Mouse (Mus musculus) cerebellum, adult 8-10 months (tissue): ENCODE data around the gene Ung.

ENCODE experiments used
- DNase-seq: peaks from one replicate; pipeline ENCODE4 v3.0.0; 2022

The Ung gene

DNA sequence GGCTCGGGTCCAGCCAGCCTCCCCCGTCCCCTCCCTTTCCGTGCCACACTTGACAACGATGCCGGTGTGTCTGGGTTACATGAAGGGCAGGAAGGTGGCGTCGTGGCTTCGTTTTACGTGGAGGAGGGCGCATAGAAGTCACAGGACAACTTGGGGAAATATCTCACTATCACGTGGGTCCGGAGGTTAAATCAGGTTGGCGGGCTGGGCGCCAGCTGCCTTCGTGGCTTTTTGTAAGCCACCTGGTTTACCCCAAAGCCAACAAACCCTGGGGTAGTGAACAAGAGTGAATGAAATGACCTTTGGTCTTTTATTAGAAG, 1.3 kb downstream of the Ung start:
- DNase-seq, result no peak

- DNase-seq, result no peak
Measured at GRCm38 (mm10) chr5:114132841-114133240, 2.7 kb downstream of the Ung start.

- peak; percentile 37 for DNase-seq
Measured at GRCm38 (mm10) chr5:114134091-114134534, 3.9 kb downstream of the Ung start.

DNA sequence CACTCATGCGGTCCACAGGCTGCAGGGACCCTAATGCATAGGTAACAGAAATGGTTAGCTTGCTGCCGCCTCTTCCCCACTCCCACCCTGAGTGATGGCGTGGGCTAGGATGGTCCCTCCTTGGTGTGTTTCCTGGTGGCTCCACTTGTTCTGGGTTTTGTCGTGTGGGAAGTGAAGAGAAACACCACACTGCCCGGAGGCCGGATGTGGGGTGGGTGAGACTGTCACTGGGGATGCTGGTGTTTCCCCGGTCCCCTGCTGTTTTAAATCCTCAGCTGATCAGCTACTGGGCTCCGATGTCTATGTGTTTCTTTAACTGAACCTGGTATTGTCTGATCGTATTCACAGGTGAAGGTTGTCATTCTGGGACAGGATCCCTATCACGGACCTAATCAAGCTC, 5.3 kb downstream of the Ung start:
- DNase-seq, result no peak

DNA sequence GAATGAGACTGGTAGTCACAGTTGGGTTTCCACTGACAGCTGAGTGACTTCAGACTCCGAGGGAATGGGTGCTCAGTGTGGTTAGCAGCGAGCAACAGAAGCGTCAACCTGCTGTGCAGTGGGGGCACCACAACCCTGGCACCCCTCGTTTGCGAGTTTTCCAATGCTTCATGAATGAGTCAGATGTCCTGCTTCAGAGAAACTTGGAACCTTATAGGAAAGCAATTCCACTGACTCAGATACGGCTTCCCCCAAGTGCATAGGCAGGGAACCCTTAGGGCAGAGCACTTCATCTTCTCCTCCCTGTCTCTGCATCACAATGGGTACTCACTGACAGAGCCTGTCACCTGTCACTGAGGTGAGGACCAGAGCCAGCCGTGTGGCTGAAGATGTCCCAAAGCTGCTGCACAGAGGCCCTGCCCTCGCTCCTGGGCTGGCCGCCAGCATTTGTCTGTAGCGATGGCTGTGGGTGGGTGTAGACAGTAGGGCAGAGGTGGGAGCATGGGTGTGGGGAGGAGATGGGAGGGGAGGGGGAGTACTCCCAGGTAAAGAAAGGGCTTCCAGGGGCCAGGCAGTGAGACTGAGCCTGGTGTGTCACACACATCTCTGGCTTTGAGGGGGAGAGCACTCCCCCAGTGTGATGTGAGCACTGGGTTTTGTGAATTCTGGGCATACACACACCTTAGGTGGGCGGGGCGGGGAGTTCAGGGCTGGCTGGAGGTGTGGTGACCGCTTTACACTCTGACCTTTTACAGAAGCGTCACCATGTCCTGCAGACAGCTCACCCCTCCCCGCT, 7.5 kb downstream of the Ung start:
- DNase-seq, result no peak

GRCm38 (mm10) chr5:114138277-114139164, 8.3 kb downstream of the Ung start:
- no peak for DNase-seq

DNA sequence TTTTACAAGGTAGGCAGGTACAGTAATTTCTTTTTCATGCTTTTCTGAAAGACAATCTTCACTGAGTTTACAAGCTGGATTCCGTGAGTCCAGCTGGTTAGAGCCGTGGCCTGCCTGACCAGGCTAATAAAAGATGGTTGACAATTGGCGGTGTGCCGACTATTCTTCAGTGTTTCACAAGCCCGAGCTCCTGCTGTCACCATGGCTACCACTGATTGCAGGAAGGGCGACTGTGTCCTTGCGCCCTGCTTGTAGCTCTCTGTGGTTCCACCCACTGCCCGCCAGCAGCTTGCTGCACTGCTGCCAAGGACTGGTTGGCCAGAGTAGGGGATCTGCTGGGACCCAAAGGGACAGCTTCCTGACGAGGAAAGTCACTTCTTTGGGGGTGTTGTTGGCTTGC, 9.0 kb downstream of the Ung start:
- peak; percentile 31 for DNase-seq

GRCm38 (mm10) chr5:114146028-114146888, 16.1 kb downstream of the Ung start, which contains the start of gene Acacb:
TSS of gene Acacb (plus strand) at chr5:114146535.
- DNase-seq, result no peak

DNA sequence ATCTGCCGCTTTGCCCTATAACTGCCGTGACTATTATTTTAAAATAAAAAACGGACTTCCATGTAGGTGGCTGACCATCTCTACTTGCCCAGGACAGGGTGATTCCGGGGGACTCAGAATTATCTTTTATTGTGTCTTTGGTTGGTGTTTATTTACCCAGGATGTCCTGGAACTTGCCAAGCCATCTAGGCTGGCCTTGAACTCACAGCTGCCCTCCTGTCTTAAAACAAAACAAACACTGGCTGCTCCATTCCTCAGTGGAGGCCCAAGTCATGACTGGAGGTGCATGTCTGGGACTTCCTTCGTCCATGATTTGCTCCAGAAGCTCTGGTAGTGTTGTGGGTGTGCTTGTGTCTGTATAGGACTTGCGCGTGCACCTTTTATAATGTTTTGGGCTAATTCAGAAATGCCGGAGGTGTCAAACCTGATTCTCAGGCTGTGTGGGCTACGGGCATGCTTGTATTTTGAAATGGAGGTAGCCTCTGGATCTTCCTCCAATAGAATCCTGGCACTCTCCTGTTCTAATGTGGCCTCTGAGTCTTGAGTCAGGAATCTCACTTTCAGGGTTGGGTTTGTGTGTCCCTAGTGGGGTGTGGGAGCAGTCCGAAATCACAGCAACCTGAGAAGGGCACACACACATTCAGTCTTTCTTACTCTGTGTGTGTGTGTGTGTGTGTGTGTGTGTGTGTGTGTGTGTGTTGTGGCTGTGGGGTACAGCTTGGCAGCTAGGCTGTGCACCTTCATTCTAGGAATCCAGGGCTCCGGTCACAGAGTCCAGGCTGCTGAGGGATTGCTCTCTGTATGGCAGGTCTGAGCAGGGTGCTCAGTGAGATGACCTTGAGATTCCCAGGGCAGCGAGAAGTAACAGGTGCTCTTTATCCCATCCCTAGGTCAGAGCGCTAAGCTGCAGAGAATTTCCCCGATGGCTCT, 17.1 kb downstream of the Ung start:
- DNase-seq, result no peak

DNA sequence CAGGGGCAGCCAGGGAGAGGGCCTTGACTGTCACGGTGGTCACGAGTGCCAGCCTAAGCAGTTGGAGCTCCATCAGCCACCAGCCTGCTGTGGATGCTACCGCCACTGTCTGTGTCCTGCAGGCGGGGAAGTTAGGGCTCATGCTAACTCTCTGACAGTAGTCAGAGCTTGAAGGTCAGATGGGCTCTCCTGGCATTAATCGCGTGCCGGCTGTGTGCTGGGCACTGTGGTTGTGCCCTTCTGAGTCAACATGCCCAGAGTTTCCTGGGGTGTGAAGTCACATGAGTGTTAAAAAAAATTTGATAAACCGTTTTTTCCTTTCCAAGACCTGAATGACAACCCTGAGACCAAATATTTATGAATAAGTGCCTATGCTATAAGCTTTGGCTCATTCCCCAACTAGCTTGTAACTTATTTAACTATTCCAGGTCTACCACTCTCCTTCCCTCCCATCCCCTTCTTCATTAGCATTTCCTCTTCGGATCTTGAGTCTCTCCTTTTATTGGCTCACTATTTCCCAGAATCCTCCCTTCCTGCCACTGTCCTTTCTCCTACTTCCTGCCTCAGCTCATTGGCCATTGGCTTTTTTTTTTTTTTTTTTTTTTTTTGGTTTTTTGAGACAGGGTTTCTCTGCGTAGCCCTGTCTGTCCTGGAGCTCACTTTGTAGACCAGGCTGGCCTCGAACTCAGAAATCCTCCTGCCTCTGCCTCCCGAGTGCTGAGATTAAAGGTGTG, 22.3 kb downstream of the Ung start:
- no peak for DNase-seq

DNA sequence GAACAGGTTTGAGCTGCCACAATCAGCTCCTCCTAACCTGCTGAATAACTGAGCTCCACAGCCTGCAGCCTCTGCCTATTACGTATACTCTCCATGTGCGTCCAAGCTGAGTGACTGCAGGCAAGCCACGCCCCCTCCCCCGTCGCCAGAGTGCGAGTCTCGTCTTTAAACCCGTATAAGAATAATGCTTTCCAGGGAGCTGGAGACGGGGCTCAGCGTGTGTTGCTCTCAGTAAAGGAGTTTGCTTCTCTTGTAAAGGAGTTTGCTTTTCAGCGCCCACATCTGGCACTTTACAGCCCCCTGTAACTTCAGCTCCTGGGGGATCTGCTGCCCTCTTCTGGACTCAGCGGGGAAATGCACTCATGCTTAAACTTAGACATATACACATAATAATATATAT, 23.3 kb downstream of the Ung start:
- no peak for DNase-seq

DNA sequence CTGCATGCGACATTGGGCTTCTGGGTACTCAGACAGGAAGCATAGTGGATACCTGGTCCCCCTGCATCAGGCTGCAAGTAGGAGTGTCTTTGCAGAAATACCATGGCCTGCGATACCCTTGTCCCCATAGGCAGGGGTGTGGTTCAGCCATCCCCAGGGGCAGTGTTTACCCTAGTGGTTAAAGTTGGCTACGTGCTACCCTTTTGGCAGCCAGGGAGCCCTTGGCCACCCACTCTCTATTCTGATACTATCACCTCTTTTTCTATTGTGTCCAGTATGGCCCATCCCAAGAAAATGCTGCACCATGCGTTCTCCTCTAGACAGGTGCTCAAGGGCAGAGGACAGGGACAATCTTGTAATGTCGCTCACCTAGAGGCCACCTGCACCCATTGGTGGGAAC, 24.6 kb downstream of the Ung start:
- DNase-seq, result no peak

DNA sequence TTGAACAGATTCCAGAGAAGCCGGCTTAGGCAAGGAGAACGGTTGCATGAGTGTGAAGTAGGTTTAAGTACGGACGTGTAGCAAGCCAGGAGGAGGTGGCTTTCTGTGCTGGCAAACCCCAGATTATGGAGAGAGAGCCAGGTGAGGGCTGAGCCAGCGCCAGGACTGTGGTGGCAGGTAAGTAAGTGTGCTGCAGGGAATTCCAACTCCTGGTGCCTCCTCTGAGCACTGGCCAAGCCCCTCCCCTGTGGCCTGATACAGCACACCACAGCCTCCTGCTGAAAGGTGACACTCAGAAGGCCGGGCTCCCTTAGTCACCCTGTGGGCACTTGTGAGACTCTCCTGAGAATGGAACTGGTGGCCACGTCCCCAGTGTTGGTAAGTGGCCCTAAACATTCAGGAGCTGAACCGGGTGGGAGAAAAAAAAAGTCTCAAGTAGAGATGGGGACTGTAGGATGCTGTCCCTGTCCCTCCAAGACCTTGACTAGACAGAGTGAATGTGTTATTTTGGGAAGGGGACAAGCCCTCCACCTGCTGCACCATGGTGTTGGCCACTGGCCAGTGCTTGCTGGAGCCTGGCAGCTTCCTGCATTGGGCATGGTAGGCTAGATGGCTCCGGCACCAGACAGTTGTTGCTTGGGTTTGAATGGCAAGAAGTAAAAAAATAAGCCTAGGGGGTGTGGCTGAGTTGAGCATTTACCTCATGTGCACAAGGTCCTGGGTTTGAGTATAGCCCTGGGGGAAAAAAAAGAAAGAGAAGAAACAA, 25.2 kb downstream of the Ung start:
- DNase-seq, result no peak

GRCm38 (mm10) chr5:114157236-114157635, 27.1 kb downstream of the Ung start:
- no peak for DNase-seq

GRCm38 (mm10) chr5:114161424-114161823, 31.2 kb downstream of the Ung start:
- DNase-seq, result no peak

DNA sequence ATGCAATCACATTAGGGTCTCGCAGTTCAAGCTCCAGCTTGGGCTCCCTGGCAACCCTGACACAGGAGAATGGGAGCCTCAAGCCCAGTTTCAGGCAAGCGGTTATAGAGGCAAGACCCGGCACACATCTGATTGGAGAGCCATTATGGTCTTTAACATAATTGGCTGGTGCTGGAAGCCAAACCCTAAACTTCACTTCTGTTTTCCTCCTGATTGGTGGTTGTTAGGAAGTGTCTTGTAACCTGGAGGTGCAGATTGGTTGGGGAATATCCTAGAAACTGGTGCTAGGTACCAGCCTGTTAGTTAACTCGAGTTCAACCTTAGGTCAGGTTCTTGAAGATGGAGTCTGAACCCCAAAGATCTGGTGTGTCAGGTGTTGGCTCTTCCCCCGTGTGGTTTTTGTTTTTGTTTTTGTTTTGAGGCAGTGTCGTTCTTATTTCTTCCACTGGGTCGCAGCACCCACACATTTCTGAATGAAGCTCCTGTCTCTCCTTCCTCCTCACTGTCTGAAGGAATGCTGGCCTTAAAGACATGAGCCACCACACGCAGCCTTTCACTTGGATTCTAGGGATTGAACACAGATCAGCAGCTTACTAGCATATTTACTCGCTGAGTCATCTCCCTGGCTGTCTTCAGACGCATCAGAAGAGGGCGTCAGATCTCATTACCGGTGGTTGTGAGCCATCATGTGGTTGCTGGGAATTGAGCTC, 32.1 kb downstream of the Ung start:
- DNase-seq, result no peak

DNA sequence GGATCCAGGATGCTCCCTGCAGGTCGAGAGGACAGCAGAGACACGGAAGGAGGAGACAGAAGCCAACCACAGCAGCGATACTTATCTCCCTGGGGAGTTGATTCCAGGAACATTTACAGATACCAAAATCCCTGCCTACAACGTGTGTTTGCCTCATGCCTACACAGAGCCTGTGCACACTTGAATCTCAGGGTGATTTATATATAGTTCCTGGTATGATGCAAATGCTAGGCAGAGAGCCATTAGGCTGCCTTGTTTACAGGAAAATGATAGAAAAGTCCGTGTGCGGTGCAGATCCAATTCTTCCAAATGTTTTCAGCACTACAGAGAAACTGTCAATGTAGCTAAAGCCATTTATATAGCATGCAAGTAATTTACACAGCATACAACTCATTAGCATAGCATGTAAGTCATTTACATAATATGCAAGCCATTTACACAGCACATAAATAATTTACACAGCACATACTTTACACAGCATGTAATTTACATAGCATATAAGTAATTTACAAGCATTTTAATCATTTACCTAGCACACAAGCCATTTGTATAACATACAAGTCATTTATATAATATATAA, 33.0 kb downstream of the Ung start:
- DNase-seq, result no peak

- no peak for DNase-seq
Measured at GRCm38 (mm10) chr5:114170345-114170744, 40.2 kb downstream of the Ung start.

DNA sequence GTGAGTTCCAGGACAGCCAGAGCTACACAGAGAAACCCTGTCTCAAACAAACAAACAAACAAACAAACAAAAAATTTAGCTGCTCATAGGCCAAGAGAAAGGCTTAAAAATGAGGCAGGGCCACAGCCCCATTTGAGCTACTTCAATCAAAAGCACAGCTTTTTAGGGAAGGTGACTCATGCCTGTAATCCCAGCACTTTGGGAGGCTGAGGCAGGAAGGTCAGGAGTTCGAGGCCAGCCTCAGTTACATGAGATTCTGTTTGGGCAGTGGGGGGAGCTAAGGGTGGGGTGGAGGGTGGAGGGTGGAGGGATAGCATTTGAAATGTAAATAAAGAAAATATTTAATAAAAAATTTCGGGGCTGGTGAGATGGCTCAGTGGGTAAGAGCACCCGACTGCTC, 42.8 kb downstream of the Ung start:
- no peak for DNase-seq
